Mouse (Mus musculus) lung, embryonic 15.5 days (tissue): ENCODE measurements around the gene Zfp473. TPM values are rescaled to one million over a fixed set of nuclear protein-coding genes. Genes with fewer than 3 reads are reported as not detected.

ENCODE experiments used
- ATAC-seq: fragments of 200-750 bp; cut with Nextera tagmentation; 2 replicates; pipeline ENCODE4 v1.8.0; 2017; ENCODE audit warnings: moderate number of reproducible peaks, borderline replicate concordance; ENCODE audit not compliant: low FRiP score, low TSS enrichment; ENCODE audit errors: extremely low read depth
- H3K27ac ChIP-seq: fragments of 300-500 bp; sonication (generic); 2 replicates; pipeline ENCODE4 v1.5.1; 2015; ENCODE audit warnings: moderate library complexity, mild to moderate bottlenecking, inconsistent platforms
- H3K27me3 ChIP-seq: fragments of 300-500 bp; sonication (generic); 2 replicates; pipeline ENCODE4 v1.6.1; 2015; ENCODE audit warnings: inconsistent platforms
- H3K36me3 ChIP-seq: fragments of 300-500 bp; sonication (generic); 2 replicates; pipeline ENCODE4 v1.6.1; 2015; ENCODE audit warnings: inconsistent platforms
- H3K4me1 ChIP-seq: fragments of 300-500 bp; sonication (generic); 2 replicates; pipeline ENCODE4 v1.6.1; 2015; ENCODE audit warnings: inconsistent platforms
- H3K4me2 ChIP-seq: fragments of 300-500 bp; sonication (generic); 2 replicates; pipeline ENCODE4 v1.6.1; 2015; ENCODE audit warnings: inconsistent platforms, mild to moderate bottlenecking, moderate library complexity
- H3K4me3 ChIP-seq: fragments of 300-500 bp; sonication (generic); 2 replicates; pipeline ENCODE4 v1.5.1; 2015; ENCODE audit warnings: mild to moderate bottlenecking, inconsistent platforms
- H3K9ac ChIP-seq: fragments of 300-500 bp; sonication (generic); 2 replicates; pipeline ENCODE4 v1.6.1; 2015; ENCODE audit warnings: inconsistent platforms
- H3K9me3 ChIP-seq: fragments of 300-500 bp; sonication (generic); 2 replicates; pipeline ENCODE4 v1.6.1; 2016; ENCODE audit warnings: inconsistent platforms
- WGBS: fragments of 180-500 bp; shearing (Covaris S2); methylation state at CpG from one replicate; pipeline ENCODE4 v1.1.7; 2015; 5-methylcytosine and 5-hydroxymethylcytosine counted together
- polyA plus RNA-seq: library from polyadenylated mRNA; unstranded; fragments of >200 nt; fragmentation: Nextera tagmentation; extraction: Ambion mirVana; gene quantifications from 2 replicates; pipeline ENCODE4 v1.2.1, GENCODE M21; 2015

Gene Zfp473
- polyA plus RNA-seq, 1 experiment from 2014 or later: 2.2 TPM

GRCm38 (mm10) chr7:44748101-44749044 lies 2.5 kb downstream of the Zfp473 start, which contains the start of gene Vrk3:
Vrk3 (plus strand) TSS chr7:44748413.
- Histone ChIP-seq H3K4me2 (peak within 1 kb of the TSS; percentile 76), H3K4me1 (peaks cover 25% of the 10 kb centered on the region), H3K4me3 (peak within 1 kb of the TSS; percentile 77), H3K9me3 (no peaks in the 10 kb centered on the region), H3K36me3 (peaks cover 15% of the 10 kb centered on the region), H3K27ac (peak within 1 kb of the TSS; percentile 95), H3K9ac (peak within 1 kb of the TSS; percentile 69), H3K27me3 (no peaks in the 10 kb centered on the region)
- peak; percentile 98 for ATAC-seq
- under 1% methylated on average over 44 of the region's 44 CpGs for WGBS

GRCm38 (mm10) chr7:44747115-44747514 lies 3.7 kb downstream of the Zfp473 start:
- peaks cover 2% of the 10 kb centered on the region; the same call in 1 of the 2 replicates for H3K36me3 ChIP-seq
- WGBS: 63% methylated on average over 4 of the region's 4 CpGs

GRCm38 (mm10) chr7:44745076-44745475 lies 5.8 kb downstream of the Zfp473 start:
- Histone ChIP-seq H3K27ac (no peak overlapping the region), H3K4me2 (peak overlapping the region; percentile 86), H3K9me3 (no peaks in the 10 kb centered on the region), H3K27me3 (no peaks in the 10 kb centered on the region), H3K4me3 (peak overlapping the region; percentile 47), H3K4me1 (peaks cover 25% of the 10 kb centered on the region), H3K36me3 (no peaks in the 10 kb centered on the region), H3K9ac (peak overlapping the region; percentile 51)
- ATAC-seq: peak; percentile 32; the same call in 1 of the 2 replicates
- under 1% methylated on average over 18 of the region's 18 CpGs for WGBS

More at GRCm38 (mm10) chr7:44747115-44747514, 3.7 kb downstream of the Zfp473 start:
- Histone ChIP-seq H3K27me3 (no peaks in the 10 kb centered on the region), H3K27ac (no peak overlapping the region), H3K4me1 (peaks cover 25% of the 10 kb centered on the region), H3K4me3 (peak overlapping the region; percentile 77), H3K9ac (no peak overlapping the region), H3K4me2 (peak overlapping the region; percentile 76), H3K9me3 (no peaks in the 10 kb centered on the region)
- no peak for ATAC-seq

GRCm38 (mm10) chr7:44744270-44744669 lies 6.6 kb downstream of the Zfp473 start:
- Histone ChIP-seq H3K27ac (no peak overlapping the region), H3K4me1 (peaks cover 19% of the 10 kb centered on the region), H3K27me3 (no peaks in the 10 kb centered on the region), H3K9me3 (no peaks in the 10 kb centered on the region), H3K4me2 (no peak overlapping the region), H3K4me3 (no peak overlapping the region), H3K36me3 (no peaks in the 10 kb centered on the region), H3K9ac (no peak overlapping the region)
- WGBS: 48% methylated on average over 9 of the region's 9 CpGs
- no peak for ATAC-seq

- peaks cover 6% of the 10 kb centered on the region for H3K4me1 ChIP-seq
- H3K9me3 ChIP-seq: no peaks in the 10 kb centered on the region
- H3K27me3 ChIP-seq: no peaks in the 10 kb centered on the region
- H3K4me2 ChIP-seq: no peak overlapping the region
- no peak for ATAC-seq
- no peaks in the 10 kb centered on the region for H3K36me3 ChIP-seq
- WGBS: 69% methylated on average over 8 of the region's 8 CpGs
- no peak overlapping the region for H3K9ac ChIP-seq
- H3K27ac ChIP-seq: no peak overlapping the region
- H3K4me3 ChIP-seq: no peak overlapping the region
These were observed 9.5 kb downstream of the Zfp473 start for GRCm38 (mm10) chr7:44741361-44741760.

- Histone ChIP-seq H3K9ac (no peak overlapping the region), H3K27me3 (no peaks in the 10 kb centered on the region), H3K4me1 (no peaks in the 10 kb centered on the region), H3K36me3 (0 out of 2 replicates have a peak, but pooled peaks cover 7% of the 10 kb centered on the region), H3K9me3 (no peaks in the 10 kb centered on the region), H3K4me2 (no peak overlapping the region), H3K27ac (no peak overlapping the region), H3K4me3 (no peak overlapping the region)
- no peak for ATAC-seq
- WGBS: 83% methylated on average over 9 of the region's 9 CpGs
These were observed 17.1 kb downstream of the Zfp473 start for GRCm38 (mm10) chr7:44733723-44734122.

- H3K36me3 ChIP-seq: 0 out of 2 replicates have a peak, but pooled peaks cover 7% of the 10 kb centered on the region
- H3K4me3 ChIP-seq: no peak overlapping the region
- no peaks in the 10 kb centered on the region for H3K27me3 ChIP-seq
- H3K4me2 ChIP-seq: no peak overlapping the region
- H3K27ac ChIP-seq: peak overlapping the region; percentile 56
- no peak overlapping the region for H3K9ac ChIP-seq
- H3K9me3 ChIP-seq: no peaks in the 10 kb centered on the region
- peaks cover 8% of the 10 kb centered on the region; the same call in 1 of the 2 replicates for H3K4me1 ChIP-seq
- 65% methylated on average over 11 of the region's 11 CpGs for WGBS
- no peak for ATAC-seq
These were observed 22.5 kb downstream of the Zfp473 start for GRCm38 (mm10) chr7:44728082-44728975.

- no peak for ATAC-seq
- H3K9me3 ChIP-seq: no peaks in the 10 kb centered on the region
- no peak overlapping the region for H3K4me2 ChIP-seq
- no peak overlapping the region for H3K9ac ChIP-seq
- no peaks in the 10 kb centered on the region for H3K27me3 ChIP-seq
- WGBS: 44% methylated on average over 5 of the region's 5 CpGs
- H3K36me3 ChIP-seq: no peaks in the 10 kb centered on the region
- peak overlapping the region; percentile 56; the same call in 1 of the 2 replicates for H3K27ac ChIP-seq
- H3K4me1 ChIP-seq: peaks cover 8% of the 10 kb centered on the region; the same call in 1 of the 2 replicates
- no peak overlapping the region for H3K4me3 ChIP-seq
These were observed 23.7 kb downstream of the Zfp473 start for GRCm38 (mm10) chr7:44727151-44727550.

- Histone ChIP-seq H3K27me3 (no peaks in the 10 kb centered on the region), H3K9ac (no peak overlapping the region), H3K9me3 (no peaks in the 10 kb centered on the region), H3K4me1 (peaks cover 13% of the 10 kb centered on the region; the same call in 1 of the 2 replicates), H3K36me3 (no peaks in the 10 kb centered on the region), H3K4me3 (no peak overlapping the region), H3K27ac (no peak overlapping the region), H3K4me2 (no peak overlapping the region)
- WGBS: 60% methylated on average over 6 of the region's 6 CpGs
- ATAC-seq: no peak
These were observed 24.5 kb downstream of the Zfp473 start for GRCm38 (mm10) chr7:44726343-44726742.

- 23% methylated on average over 7 of the region's 7 CpGs for WGBS
- ATAC-seq: no peak
These were observed 26.5 kb downstream of the Zfp473 start for GRCm38 (mm10) chr7:44724316-44724715.

GRCm38 (mm10) chr7:44722058-44722457 lies 28.8 kb downstream of the Zfp473 start:
- Histone ChIP-seq H3K27ac (no peak overlapping the region), H3K36me3 (no peaks in the 10 kb centered on the region), H3K4me1 (peaks cover 12% of the 10 kb centered on the region; the same call in 1 of the 2 replicates), H3K9me3 (no peaks in the 10 kb centered on the region), H3K4me2 (no peak overlapping the region), H3K4me3 (no peak overlapping the region), H3K27me3 (no peaks in the 10 kb centered on the region), H3K9ac (no peak overlapping the region)
- WGBS: 54% methylated on average over 5 of the region's 5 CpGs
- ATAC-seq: no peak

More at GRCm38 (mm10) chr7:44724316-44724715, 26.5 kb downstream of the Zfp473 start:
- Histone ChIP-seq H3K4me2 (no peak overlapping the region), H3K9ac (no peak overlapping the region), H3K27me3 (no peaks in the 10 kb centered on the region), H3K9me3 (no peaks in the 10 kb centered on the region), H3K4me3 (no peak overlapping the region), H3K4me1 (peaks cover 13% of the 10 kb centered on the region; the same call in 1 of the 2 replicates), H3K36me3 (no peaks in the 10 kb centered on the region), H3K27ac (no peak overlapping the region)
